Mouse (Mus musculus): Measurements from ENCODE around the gene Ephb1. TPM values are rescaled to one million over a fixed set of nuclear protein-coding genes. Genes with fewer than 3 reads are reported as not detected.

Ephb1 gene
- polyA plus RNA-seq, 1 experiment, result 48.1 TPM

DNA sequence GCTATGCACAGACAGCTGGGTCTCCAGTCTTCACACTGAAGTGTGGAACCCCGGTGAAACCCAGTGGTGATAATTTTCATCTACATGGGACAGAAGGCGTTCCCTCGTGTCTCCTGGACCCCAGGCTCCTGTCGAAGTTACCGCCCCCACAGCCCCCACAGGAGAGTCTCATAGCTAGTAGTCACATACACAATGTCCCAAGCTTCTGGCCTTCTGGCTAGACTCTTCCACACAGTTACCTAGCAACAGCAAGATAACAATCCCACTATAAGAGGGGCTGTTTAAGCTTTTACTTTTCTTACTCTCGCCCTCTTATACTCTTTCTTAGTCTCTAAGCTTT, 81.1 kb downstream of the Ephb1 start:
- Histone ChIP-seq H3K4me3 (replicated peaks; ENCODE audit: insufficient read depth, low read depth, low read length) (no peak overlapping the region), H3K27ac (ENCODE audit: insufficient read depth, low read length) (no peak overlapping the region), H3K4me1 (ENCODE audit: control insufficient read depth, insufficient read depth, low read length) (peaks cover 37% of the 10 kb centered on the region), H3K27me3 (ENCODE audit: control insufficient read depth, insufficient read depth, low read length) (no peaks in the 10 kb centered on the region)
- WGBS, result 75% methylated on average over 6 of the region's 6 CpGs
- no peak for TF ChIP-seq POLR2A (IDR thresholded peaks at IDR 0.05; ENCODE audit: borderline replicate concordance, insufficient read depth, low read length)
- TF ChIP-seq CTCF (IDR thresholded peaks at IDR 0.05; ENCODE audit: borderline replicate concordance, insufficient read depth, low read depth, low read length), result no peak
- DNase-seq, result no peak

- Histone ChIP-seq H3K27me3 (ENCODE audit: control insufficient read depth, insufficient read depth, low read length) (no peaks in the 10 kb centered on the region), H3K4me3 (replicated peaks; ENCODE audit: insufficient read depth, low read depth, low read length) (no peak overlapping the region), H3K27ac (ENCODE audit: insufficient read depth, low read length) (no peak overlapping the region), H3K4me1 (ENCODE audit: control insufficient read depth, insufficient read depth, low read length) (peaks cover 42% of the 10 kb centered on the region)
- DNase-seq, result peak; percentile 67 to 72
- TF ChIP-seq CTCF (IDR thresholded peaks at IDR 0.05; ENCODE audit: borderline replicate concordance, insufficient read depth, low read depth, low read length) (no peak), POLR2A (IDR thresholded peaks at IDR 0.05; ENCODE audit: borderline replicate concordance, insufficient read depth, low read length) (no peak)
- WGBS, result 54% methylated on average over 5 of the region's 5 CpGs
Observed at GRCm38 (mm10) chr9:102272731-102273468, 81.6 kb downstream of the Ephb1 start.

DNA sequence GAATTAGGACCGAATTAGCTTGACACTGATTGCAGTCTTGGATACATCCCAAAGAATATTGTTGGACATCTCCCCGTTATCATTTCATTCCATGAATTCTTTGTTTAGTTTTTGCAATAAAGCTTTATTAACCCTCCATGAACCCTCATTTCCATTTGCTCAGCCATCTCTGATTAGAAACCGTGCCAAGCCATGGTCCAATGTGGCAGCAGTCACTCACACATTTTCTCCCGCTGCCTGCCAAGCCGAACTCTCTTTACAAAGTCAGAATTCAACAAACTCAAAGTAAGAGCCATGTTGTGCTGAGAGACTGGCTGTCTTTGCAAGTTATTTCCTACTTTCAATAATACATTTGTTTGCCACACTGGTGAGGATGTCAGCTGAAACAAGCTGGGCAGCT, 84.0 kb downstream of the Ephb1 start:
- 59% methylated on average over 5 of the region's 5 CpGs for WGBS
- H3K27ac ChIP-seq (ENCODE audit: insufficient read depth, low read length), result no peak overlapping the region
- TF ChIP-seq CTCF (IDR thresholded peaks at IDR 0.05; ENCODE audit: borderline replicate concordance, insufficient read depth, low read depth, low read length) (no peak), POLR2A (IDR thresholded peaks at IDR 0.05; ENCODE audit: borderline replicate concordance, insufficient read depth, low read length) (no peak)
- no peak for DNase-seq
- peaks cover 37% of the 10 kb centered on the region for H3K4me1 ChIP-seq (ENCODE audit: control insufficient read depth, insufficient read depth, low read length)
- no peaks in the 10 kb centered on the region for H3K27me3 ChIP-seq (ENCODE audit: control insufficient read depth, insufficient read depth, low read length)
- no peak overlapping the region for H3K4me3 ChIP-seq (replicated peaks; ENCODE audit: insufficient read depth, low read depth, low read length)

- H3K27ac ChIP-seq (ENCODE audit: insufficient read depth, low read length), result no peak overlapping the region
- 16% methylated on average over 18 of the region's 18 CpGs for WGBS
Observed at GRCm38 (mm10) chr9:102267311-102268027, 87.0 kb downstream of the Ephb1 start.

DNA sequence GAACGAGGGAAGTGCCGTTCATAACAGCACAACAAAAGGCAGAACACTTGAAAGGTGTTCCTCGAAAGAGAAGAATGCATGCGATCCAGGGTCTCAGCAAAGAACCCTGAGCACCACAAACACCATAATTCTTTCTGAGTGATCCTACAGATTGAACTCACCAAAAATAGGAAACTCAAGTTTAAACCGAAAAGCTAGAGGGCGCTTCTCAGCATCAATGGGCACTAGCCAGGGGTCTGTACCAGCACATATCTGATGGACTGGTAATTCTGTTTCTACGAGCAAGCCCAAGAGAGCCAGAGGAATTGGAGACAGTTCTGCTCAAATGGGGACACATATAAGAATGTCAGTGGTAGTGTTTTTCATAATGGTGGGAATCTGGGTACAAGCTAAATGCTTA, 90.7 kb downstream of the Ephb1 start:
- WGBS, result 75% methylated on average over 7 of the region's 7 CpGs
- H3K27ac ChIP-seq (ENCODE audit: insufficient read depth, low read length), result no peak overlapping the region
- H3K4me1 ChIP-seq (ENCODE audit: control insufficient read depth, insufficient read depth, low read length), result peaks cover 10% of the 10 kb centered on the region
- H3K27me3 ChIP-seq (ENCODE audit: control insufficient read depth, insufficient read depth, low read length), result no peaks in the 10 kb centered on the region
- H3K4me3 ChIP-seq (replicated peaks; ENCODE audit: insufficient read depth, low read depth, low read length), result no peak overlapping the region
- DNase-seq, result no peak
- TF ChIP-seq CTCF (IDR thresholded peaks at IDR 0.05; ENCODE audit: borderline replicate concordance, insufficient read depth, low read depth, low read length) (no peak), POLR2A (IDR thresholded peaks at IDR 0.05; ENCODE audit: borderline replicate concordance, insufficient read depth, low read length) (no peak)

More at GRCm38 (mm10) chr9:102267311-102268027, 87.0 kb downstream of the Ephb1 start:
- Histone ChIP-seq H3K27me3 (ENCODE audit: control insufficient read depth, insufficient read depth, low read length) (no peaks in the 10 kb centered on the region), H3K4me3 (replicated peaks; ENCODE audit: insufficient read depth, low read depth, low read length) (peak overlapping the region; percentile 49), H3K4me1 (ENCODE audit: control insufficient read depth, insufficient read depth, low read length) (peaks cover 16% of the 10 kb centered on the region)
- no peak for TF ChIP-seq CTCF (IDR thresholded peaks at IDR 0.05; ENCODE audit: borderline replicate concordance, insufficient read depth, low read depth, low read length)
- no peak for TF ChIP-seq POLR2A (IDR thresholded peaks at IDR 0.05; ENCODE audit: borderline replicate concordance, insufficient read depth, low read length)
- DNase-seq, result peak; percentile 68 to 70

GRCm38 (mm10) chr9:102262100-102262501, 92.4 kb downstream of the Ephb1 start:
- no peaks in the 10 kb centered on the region for H3K27me3 ChIP-seq (ENCODE audit: control insufficient read depth, insufficient read depth, low read length)
- DNase-seq, result no peak
- H3K27ac ChIP-seq (ENCODE audit: insufficient read depth, low read length), result no peak overlapping the region
- H3K4me3 ChIP-seq (replicated peaks; ENCODE audit: insufficient read depth, low read depth, low read length), result no peak overlapping the region
- 74% methylated on average over 4 of the region's 4 CpGs for WGBS
- H3K4me1 ChIP-seq (ENCODE audit: control insufficient read depth, insufficient read depth, low read length), result no peaks in the 10 kb centered on the region
- TF ChIP-seq POLR2A (IDR thresholded peaks at IDR 0.05; ENCODE audit: borderline replicate concordance, insufficient read depth, low read length) (no peak), CTCF (IDR thresholded peaks at IDR 0.05; ENCODE audit: borderline replicate concordance, insufficient read depth, low read depth, low read length) (no peak)

- Histone ChIP-seq H3K4me3 (replicated peaks; ENCODE audit: insufficient read depth, low read depth, low read length) (no peak overlapping the region), H3K27ac (ENCODE audit: insufficient read depth, low read length) (no peak overlapping the region), H3K27me3 (ENCODE audit: control insufficient read depth, insufficient read depth, low read length) (no peaks in the 10 kb centered on the region), H3K4me1 (ENCODE audit: control insufficient read depth, insufficient read depth, low read length) (no peaks in the 10 kb centered on the region)
- 78% methylated on average over 9 of the region's 9 CpGs for WGBS
- no peak for DNase-seq
- TF ChIP-seq POLR2A (IDR thresholded peaks at IDR 0.05; ENCODE audit: borderline replicate concordance, insufficient read depth, low read length) (no peak), CTCF (IDR thresholded peaks at IDR 0.05; ENCODE audit: borderline replicate concordance, insufficient read depth, low read depth, low read length) (no peak)
Observed at GRCm38 (mm10) chr9:102261511-102261910, 93.0 kb downstream of the Ephb1 start.

DNA sequence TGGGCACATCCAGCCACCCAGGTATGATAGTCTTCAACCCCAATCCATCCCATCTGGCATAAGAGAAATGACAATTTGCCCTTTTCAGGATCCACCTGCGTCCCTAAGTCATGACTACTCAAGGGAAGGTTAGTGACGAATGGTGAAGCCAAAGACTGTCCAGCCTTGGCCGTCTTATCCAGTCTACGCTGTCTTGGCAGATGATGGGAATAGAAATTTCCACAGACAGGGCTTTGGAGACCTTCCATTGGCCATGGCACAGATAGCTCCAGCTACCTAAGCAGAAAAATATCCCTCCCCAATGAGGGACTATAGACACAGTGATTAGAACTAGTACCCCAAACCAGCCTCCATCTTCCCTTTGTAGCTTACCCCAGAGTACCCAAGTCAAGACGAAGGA, 98.1 kb downstream of the Ephb1 start:
- no peak for TF ChIP-seq POLR2A (IDR thresholded peaks at IDR 0.05; ENCODE audit: borderline replicate concordance, insufficient read depth, low read length)
- no peak for TF ChIP-seq CTCF (IDR thresholded peaks at IDR 0.05; ENCODE audit: borderline replicate concordance, insufficient read depth, low read depth, low read length)
- H3K4me3 ChIP-seq (replicated peaks; ENCODE audit: insufficient read depth, low read depth, low read length), result no peak overlapping the region
- DNase-seq, result peak in 1 of 2 experiments; percentile 56
- H3K27ac ChIP-seq (ENCODE audit: insufficient read depth, low read length), result no peak overlapping the region
- H3K4me1 ChIP-seq (ENCODE audit: control insufficient read depth, insufficient read depth, low read length), result peaks cover 18% of the 10 kb centered on the region
- 51% methylated on average over 5 of the region's 5 CpGs for WGBS
- no peaks in the 10 kb centered on the region for H3K27me3 ChIP-seq (ENCODE audit: control insufficient read depth, insufficient read depth, low read length)

Data from cerebellum, adult 2 months (tissue).